Mouse (Mus musculus) layer of hippocampus, adult 9-11 months (tissue): ENCODE data around the gene Dusp15.

Source experiments
- DNase-seq: peaks from one replicate; pipeline ENCODE4 v3.0.0; 2022

Gene Dusp15

DNA sequence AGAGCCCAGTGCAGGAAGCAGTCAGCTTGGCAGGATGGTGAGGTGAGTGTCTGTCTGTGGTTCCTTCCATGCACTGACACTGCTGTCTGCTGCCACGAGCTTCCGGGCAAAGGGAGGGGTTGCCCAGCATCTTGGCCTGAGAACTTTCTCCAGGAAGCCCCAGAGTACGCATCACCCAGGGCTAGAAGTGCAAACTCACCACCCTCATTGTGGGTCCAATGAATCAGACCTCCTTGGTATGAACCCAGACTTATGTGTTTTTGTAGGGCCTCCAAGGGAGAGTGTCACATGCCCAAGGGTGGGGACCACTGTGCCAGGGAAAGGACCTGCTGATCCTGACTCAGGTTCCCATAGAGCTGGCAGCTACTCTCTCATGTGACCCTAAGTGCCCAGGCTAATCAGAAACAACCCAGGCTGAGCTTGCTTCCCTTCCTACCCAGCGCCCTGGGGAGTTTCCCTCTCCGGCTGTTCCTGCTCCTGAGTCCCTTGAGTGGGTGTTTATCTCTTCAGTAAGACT is 47.3 kb downstream of the Dusp15 start:
- no peak for DNase-seq

DNA sequence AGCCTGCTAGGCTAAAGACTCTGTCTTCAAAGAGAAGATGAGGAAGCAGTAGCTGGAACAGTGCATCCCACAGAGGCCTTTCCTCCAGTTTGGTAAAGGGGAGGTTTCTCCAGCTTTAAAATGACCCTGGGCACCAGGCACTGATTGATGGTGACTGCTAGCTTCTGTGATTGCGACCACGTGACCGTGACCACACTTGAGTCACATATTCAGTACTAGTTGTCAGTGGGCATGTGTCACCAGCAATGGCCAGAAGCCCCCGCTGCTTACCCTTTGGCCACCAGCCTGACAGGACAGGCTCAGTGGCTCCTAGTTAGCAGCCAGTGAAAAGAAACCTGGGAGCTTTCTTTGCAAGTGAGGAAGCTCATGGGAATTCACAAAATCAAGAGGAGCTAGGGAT is 47.9 kb downstream of the Dusp15 start:
- DNase-seq, result no peak

DNA sequence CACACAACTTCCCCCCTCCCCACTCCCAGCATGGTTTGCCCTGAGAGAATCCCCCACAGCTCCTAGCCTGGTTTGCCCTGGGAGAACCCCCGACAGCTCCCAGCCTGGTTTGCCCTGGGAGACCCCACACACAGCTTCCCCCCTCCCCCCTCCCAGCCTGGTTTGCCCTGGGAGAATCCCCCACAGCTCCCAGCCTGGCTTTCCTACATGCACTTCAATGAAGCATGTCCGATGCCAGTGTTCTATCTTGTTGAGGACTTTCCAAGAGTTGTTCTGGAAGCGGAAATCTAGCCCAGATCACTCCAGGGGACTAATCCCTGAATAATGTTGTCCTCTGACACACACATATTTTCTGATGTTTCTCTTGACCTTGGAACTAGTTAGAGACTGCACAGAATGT is 48.8 kb downstream of the Dusp15 start:
- no peak for DNase-seq

DNA sequence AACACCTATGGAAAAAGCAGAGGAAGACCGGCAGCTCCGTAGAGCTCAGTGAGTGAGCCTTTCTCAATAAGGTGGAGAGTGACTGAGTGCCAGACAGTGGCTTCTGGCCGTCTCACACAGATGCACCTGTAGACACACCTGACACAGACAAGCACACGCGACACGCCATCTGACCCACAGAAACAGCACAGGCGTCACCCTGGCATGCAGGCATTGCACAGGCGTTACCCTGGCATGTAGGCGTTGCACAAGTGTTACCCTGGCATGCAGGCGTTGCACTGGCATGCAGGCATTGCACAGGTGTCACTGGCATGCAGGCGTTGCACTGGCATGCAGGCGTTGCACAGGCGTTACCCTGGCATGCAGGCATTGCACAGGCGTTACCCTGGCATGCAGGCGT is 50.2 kb downstream of the Dusp15 start:
- DNase-seq, result no peak

DNA sequence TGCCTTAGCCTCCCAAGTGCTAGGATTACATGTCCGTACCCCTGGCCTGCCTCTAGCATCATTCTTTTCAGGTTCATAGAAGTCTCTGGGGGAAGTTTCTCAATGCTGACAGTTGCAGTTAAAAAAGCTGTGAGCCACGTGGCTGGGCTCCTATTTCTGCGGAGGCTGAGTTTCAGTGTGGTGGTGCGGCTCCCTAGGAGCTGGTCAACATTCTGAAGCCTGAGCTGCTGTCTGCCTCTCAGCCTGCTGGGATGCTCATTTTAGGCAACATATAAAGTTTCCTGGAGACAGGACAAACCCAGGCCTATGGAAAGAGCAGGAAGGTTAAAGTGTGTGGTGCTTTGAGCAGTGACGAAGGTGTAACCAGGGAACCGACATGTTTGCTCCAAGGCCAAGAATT is 52.5 kb downstream of the Dusp15 start:
- no peak for DNase-seq

GRCm38 (mm10) chr2:152896926-152897325 is 54.6 kb downstream of the Dusp15 start:
- DNase-seq, result no peak

GRCm38 (mm10) chr2:152895834-152896233 is 55.7 kb downstream of the Dusp15 start:
- DNase-seq, result no peak
